Mouse (Mus musculus) embryonic fibroblast, embryonic 13.5 days (primary cell): ENCODE measurements around the gene Kctd18.

Experiments used
- CTCF ChIP-seq: IDR thresholded peaks from 2 replicates; pipeline ENCODE4 v1.5.1; 2011; ENCODE audit warnings: mild to moderate bottlenecking, control low read depth, low read length, moderate library complexity, borderline replicate concordance; ENCODE audit not compliant: insufficient read depth
- POLR2A ChIP-seq: IDR thresholded peaks from 2 replicates; pipeline ENCODE4 v1.6.1; 2011; ENCODE audit warnings: low read depth, mild to moderate bottlenecking, control low read depth, low read length, moderate library complexity

GRCm38 (mm10) chr1:58056939-58057338 is 38.2 kb upstream of the Kctd18 start:
- TF ChIP-seq POLR2A (no peak), CTCF (no peak)
